Mouse (Mus musculus): ENCODE results near the gene Olfr1054.
"Not testable (repeated sequence)": the region's sequence is repeated elsewhere in the genome, so short reads cannot be mapped to it uniquely, and the experiment has no call there.

Gene Olfr1054

GRCm38 (mm10) chr2:86335333-86335732 is at the start of gene Olfr1054:
Gene Olfr1054, minus strand, starts transcription at chr2:86335433.
- DNase-seq: no peak

- DNase-seq: no peak
These were observed 43.1 kb upstream of the Olfr1054 start, which contains the start of gene Olfr1057 for GRCm38 (mm10) chr2:86378293-86378692. Gene Olfr1057, minus strand, starts transcription at chr2:86378393.

- not testable (repeated sequence) for DNase-seq
These were observed 31.1 kb upstream of the Olfr1054 start for GRCm38 (mm10) chr2:86366342-86366741.

GRCm38 (mm10) chr2:86362369-86362768 is 27.1 kb upstream of the Olfr1054 start, which contains the start of gene Olfr1056:
Gene Olfr1056, minus strand, starts transcription at chr2:86362469.
- DNase-seq: no peak

GRCm38 (mm10) chr2:86351751-86352150 is 16.5 kb upstream of the Olfr1054 start:
- peak; percentile 18 for DNase-seq

GRCm38 (mm10) chr2:86350184-86350583 is 15.0 kb upstream of the Olfr1054 start, which contains the start of gene Olfr1055:
Gene Olfr1055, minus strand, starts transcription at chr2:86350284.
- no peak for DNase-seq

GRCm38 (mm10) chr2:86315184-86315583 is 20.0 kb downstream of the Olfr1054 start, which contains the start of gene Olfr1053:
Gene Olfr1053, minus strand, starts transcription at chr2:86315284.
- DNase-seq: no peak

- no peak for DNase-seq
These were observed 43.1 kb downstream of the Olfr1054 start, which contains the start of gene Olfr1052 for GRCm38 (mm10) chr2:86292155-86292554. Gene Olfr1052, plus strand, starts transcription at chr2:86292455.

Data from layer of hippocampus, adult 9-11 months (tissue).